Mouse (Mus musculus): ENCODE measurements around the gene Bahcc1.

- TF ChIP-seq CTCF (IDR thresholded peaks at IDR 0.05; ENCODE audit: borderline replicate concordance, extremely low read depth, insufficient read depth, insufficient read length) (no peak), POLR2A (IDR thresholded peaks at IDR 0.05; ENCODE audit: borderline replicate concordance, extremely low read depth, insufficient read depth, insufficient read length, poor library complexity, severe bottlenecking) (no peak)
Measured at GRCm38 (mm10) chr11:120240206-120240605, 7.5 kb downstream of the Bahcc1 start.
